Comparison of ENCODE assay signal across 17 mouse cellular contexts in the genomic region with DNA sequence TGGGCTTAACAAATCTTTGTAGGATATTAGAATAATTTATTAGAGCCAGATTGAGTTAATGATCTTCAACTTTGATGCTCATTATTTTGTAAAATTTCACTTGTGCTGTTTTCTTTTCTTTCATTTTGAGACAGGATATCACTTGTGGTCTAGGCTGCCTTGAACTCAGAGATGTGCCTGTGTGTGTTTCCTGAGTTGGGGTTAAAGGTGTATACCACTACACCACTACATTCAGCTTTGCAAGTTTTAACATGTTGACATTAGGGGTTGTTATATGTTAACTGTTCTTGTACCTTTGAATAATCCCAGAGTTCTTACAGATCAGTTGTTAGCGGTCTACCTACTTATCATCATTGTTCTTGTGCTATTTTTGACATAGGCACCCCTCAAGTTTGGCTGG.
A peak's percentile ranks its signal among the peaks of the same experiment; 100 is the strongest.
DNase-seq lines count a peak whose midpoint lies in the region; ATAC-seq lines count a peak whose summit lies in the region.
"Had no signal": no experiment of that assay in that cellular context is flagged by ENCODE, and none has a peak within 500 bp of the region (broad histone marks: within the 10 kb centered on the region; RNA-seq: fewer than 3 reads in every experiment).

No protein-coding gene starts in this region.

- peak; percentile 58 for DNase-seq in thymus, postnatal 0 days (ENCODE audit: low spot score)
- no peak for DNase-seq in thymus, postnatal 36 days
- DNase-seq in CD8-positive naive resting alpha-beta T cell, adult 2 months (ENCODE audit: low read depth in 2 of 2, low spot score in 2 of 2), result peak; percentile 27 to 36
- DNase-seq in cerebellum, adult 9-10 months, result no peak
- DNase-seq in cerebellum, postnatal 36 days, result no peak
- DNase-seq in layer of hippocampus, adult 11-12 months (ENCODE audit: low spot score), result no peak
- DNase-seq: adrenal gland, adult 8-10 months; cerebellum, adult 11 months; cerebellum, adult 8-10 months; gastrocnemius, postnatal 36 days; heart, adult 11 months; heart, postnatal 36 days had no signal

- ATAC-seq in inflammation-experienced regulatory T-cells, adult 6 months, result peak; percentile 95
- ATAC-seq: forebrain, embryonic 14.5 days; hindbrain, embryonic 16.5 days; intestine, embryonic 15.5 days; Patski had no signal

Comparison
In these comparisons a context has a peak if more than half of its experiments do, and no peak if none do; other contexts are left out.
1. DNase-seq: peak in thymus, postnatal 0 days (single experiment) and CD8-positive naive resting alpha-beta T cell, adult 2 months (2 of 2); none in thymus, postnatal 36 days (0 of 2), cerebellum, adult 9-10 months (single experiment), cerebellum, postnatal 36 days (0 of 2) and layer of hippocampus, adult 11-12 months (single experiment).